16 mouse cellular contexts compared by ENCODE assay signal in genomic region chr14:24783889-24784288, GRCm38 (mm10).
DNase-seq lines count a peak whose midpoint lies in the region; ATAC-seq and TF ChIP-seq lines count a peak whose summit lies in the region.
"Had no signal": no experiment of that assay in that cellular context is flagged by ENCODE, and none has a peak within 500 bp of the region (broad histone marks: within the 10 kb centered on the region; RNA-seq: fewer than 3 reads in every experiment).

No protein-coding gene starts in this region.

- no peak overlapping the region for H3K4me3 ChIP-seq in embryonic facial prominence, embryonic 14.5 days (ENCODE audit: low read depth, low read length)
- no peak overlapping the region for H3K4me3 ChIP-seq in left cerebral cortex, adult 2 months
- H3K4me3 ChIP-seq: forebrain, embryonic 15.5 days; heart, embryonic 10.5 days; kidney, embryonic 15.5 days; neural tube, embryonic 12.5 days had no signal

- H3K27ac ChIP-seq in embryonic facial prominence, embryonic 14.5 days (replicated peaks; ENCODE audit: low read depth, low read length): no peak overlapping the region
- H3K27ac ChIP-seq in left cerebral cortex, adult 2 months: peak overlapping the region; percentile 44; the same call in 1 of the 2 replicates
- H3K27ac ChIP-seq: forebrain, embryonic 15.5 days; heart, embryonic 10.5 days; hindbrain, embryonic 14.5 days; kidney, embryonic 15.5 days; neural tube, embryonic 12.5 days had no signal

- intact Hi-C loops in left cerebral cortex, adult 2 months (cut with DNase I): loop anchor here (2.0 to 10.0 kb wide), 2 partner anchors 43 to 111 kb away; no protein-coding TSS in a partner anchor

- peaks cover 23% of the 10 kb centered on the region for H3K4me1 ChIP-seq in embryonic facial prominence, embryonic 14.5 days (ENCODE audit: control insufficient read depth, insufficient read depth, low read length)

- H3K9ac ChIP-seq in embryonic facial prominence, embryonic 14.5 days (ENCODE audit: low read depth, low read length): no peak overlapping the region
- H3K9ac ChIP-seq: forebrain, embryonic 15.5 days; hindbrain, embryonic 14.5 days; kidney, embryonic 15.5 days; neural tube, embryonic 12.5 days had no signal

- H3K4me2 ChIP-seq in embryonic facial prominence, embryonic 14.5 days (ENCODE audit: low read depth, low read length): no peak overlapping the region
- H3K4me2 ChIP-seq: forebrain, embryonic 15.5 days; hindbrain, embryonic 14.5 days; kidney, embryonic 15.5 days; neural tube, embryonic 12.5 days had no signal

- DNase-seq in layer of hippocampus, adult 8-10 months (ENCODE audit: low spot score in 2 of 2): peak; percentile 35 to 49
- no peak for DNase-seq in layer of hippocampus, postnatal 25 days (ENCODE audit: extremely low spot score in 1 of 2, low spot score in 1 of 2)
- DNase-seq in embryonic facial prominence, embryonic 14.5 days (ENCODE audit: low spot score): peak; percentile 20
- peak; percentile 43 to 49 for DNase-seq in left cerebral cortex, adult 2 months (ENCODE audit: extremely low spot score in 1 of 2, low spot score in 2 of 2)
- DNase-seq in right cerebral cortex, postnatal 14 days: peak; percentile 49
- no peak for DNase-seq in Muller cell, postnatal 12 days (ENCODE audit: inconsistent ontology term)
- DNase-seq in T-cell, adult 2 months (ENCODE audit: low spot score): no peak
- DNase-seq: embryo, embryonic 11 days; gastrocnemius, postnatal 25 days; heart, postnatal 14 days had no signal

- no peaks in the 10 kb centered on the region for H3K9me3 ChIP-seq in embryonic facial prominence, embryonic 14.5 days (ENCODE audit: control insufficient read depth, low read length)
- H3K9me3 ChIP-seq: forebrain, embryonic 15.5 days; heart, embryonic 10.5 days; kidney, embryonic 15.5 days; neural tube, embryonic 12.5 days had no signal

- WGBS in embryonic facial prominence, embryonic 14.5 days: 64% methylated on average over 6 of the region's 6 CpGs

- no peaks in the 10 kb centered on the region for H3K36me3 ChIP-seq in embryonic facial prominence, embryonic 14.5 days (ENCODE audit: control insufficient read depth, insufficient read depth, low read length)
- H3K36me3 ChIP-seq: forebrain, embryonic 15.5 days; heart, embryonic 10.5 days; kidney, embryonic 15.5 days; neural tube, embryonic 12.5 days had no signal

- H3K27me3 ChIP-seq in embryonic facial prominence, embryonic 14.5 days (replicated peaks; ENCODE audit: control insufficient read depth, insufficient read depth, low read length): no peaks in the 10 kb centered on the region
- H3K27me3 ChIP-seq: forebrain, embryonic 15.5 days; kidney, embryonic 15.5 days; neural tube, embryonic 12.5 days had no signal

- no peak; the same call in 1 of the 2 replicates for ATAC-seq in embryonic facial prominence, embryonic 14.5 days (ENCODE audit: low read depth)
- ATAC-seq: forebrain, embryonic 15.5 days; intestine, embryonic 16.5 days had no signal

- no peak for TF ChIP-seq CTCF in left cerebral cortex, adult 2 months (IDR thresholded peaks at IDR 0.05)

Comparison
In these comparisons a context has a peak if more than half of its experiments do, and no peak if none do; other contexts are left out.
1. DNase-seq: peak in layer of hippocampus, adult 8-10 months (2 of 2), embryonic facial prominence, embryonic 14.5 days (single experiment), left cerebral cortex, adult 2 months (2 of 2) and right cerebral cortex, postnatal 14 days (single experiment); none in layer of hippocampus, postnatal 25 days (0 of 2), Muller cell, postnatal 12 days (single experiment) and T-cell, adult 2 months (single experiment).